In genomic region chr11:63055596-63055995, GRCm38 (mm10) we compare ENCODE assay signal across 30 mouse cellular contexts. TPM values are rescaled to one million over a fixed set of nuclear protein-coding genes. Genes with fewer than 3 reads are reported as not detected.
"Had no signal": no experiment of that assay in that cellular context is flagged by ENCODE, and none has a peak within 500 bp of the region (broad histone marks: within the 10 kb centered on the region; RNA-seq: fewer than 3 reads in every experiment).

No protein-coding gene starts in this region.

- H3K4me1 ChIP-seq: liver, embryonic 13.5 days; neural tube, embryonic 13.5 days had no signal

- H3K27ac ChIP-seq: layer of hippocampus, adult 2 months; left cerebral cortex, adult 2 months; liver, embryonic 13.5 days; neural tube, embryonic 13.5 days; stomach, postnatal 0 days had no signal

- DNase-seq: kidney, adult 9 months; kidney, postnatal 25 days; layer of hippocampus, adult 9-11 months; layer of hippocampus, postnatal 36 days; liver, embryonic 13.5 days; lung, adult 2 months; lung, postnatal 14 days; lung, postnatal 4 days; midbrain, embryonic 14.5 days; retina, postnatal 1 day; right cerebral cortex, postnatal 25 days; thymus, adult 2 months; thymus, postnatal 14 days; thymus, postnatal 4 days had no signal

- H3K36me3 ChIP-seq: liver, embryonic 13.5 days; neural tube, embryonic 13.5 days had no signal

- H3K4me3 ChIP-seq: layer of hippocampus, adult 2 months; left cerebral cortex, adult 2 months; liver, embryonic 13.5 days; neural tube, embryonic 13.5 days had no signal

- H3K27me3 ChIP-seq: neural tube, embryonic 13.5 days had no signal

RNA-seq across cellular contexts. Expression of gene Tekt3, which starts 5.9 kb away (rescaled TPM):
- total RNA-seq: layer of hippocampus, postnatal 36 days; left cerebral cortex, adult 2 months; left cerebral cortex, postnatal 10 days; left cerebral cortex, postnatal 36 days; liver, adult 2 months; megakaryocyte progenitor cell, adult 5-6 weeks; megakaryocyte-erythroid progenitor cell, adult 5-6 weeks; neutrophil, adult 5-6 weeks had no signal
- polyA plus RNA-seq: kidney, embryonic 16.5 days; large intestine, adult 2 months; limb, embryonic 11.5 days; liver, adult 2 months; liver, embryonic 13.5 days; liver, embryonic 16.5 days; midbrain, embryonic 11.5 days; midbrain, embryonic 14.5 days; neural tube, embryonic 13.5 days; stomach, embryonic 14.5 days; stomach, postnatal 0 days had no signal
